Mouse (Mus musculus) gastrocnemius, adult 18-20 months (tissue): Measurements from ENCODE around the gene Armh1. TPM values are rescaled to one million over a fixed set of nuclear protein-coding genes. Genes with fewer than 3 reads are reported as not detected.
"Not testable (repeated sequence)": the region's sequence is repeated elsewhere in the genome, so short reads cannot be mapped to it uniquely, and the experiment has no call there.

Experiments
- DNase-seq: peaks from one replicate; pipeline ENCODE4 v3.0.0; 2021; ENCODE audit warnings: low spot score
- total RNA-seq, 2 experiments: library from RNA; stranded (reverse); gene quantifications; 2 replicates each; pipeline ENCODE4 v1.2.3; 2021

The Armh1 gene
- total RNA-seq, 2 experiments from 2014 or later: not detected

- DNase-seq: no peak
These were observed 30.1 kb downstream of the Armh1 start for GRCm38 (mm10) chr4:117221836-117222235.

GRCm38 (mm10) chr4:117220741-117221515 is 31.0 kb downstream of the Armh1 start:
- DNase-seq: no peak

GRCm38 (mm10) chr4:117218517-117219219 is 33.3 kb downstream of the Armh1 start:
- peak; percentile 38 for DNase-seq

GRCm38 (mm10) chr4:117217029-117217428 is 34.9 kb downstream of the Armh1 start:
- DNase-seq: no peak

- no peak for DNase-seq
These were observed 37.7 kb downstream of the Armh1 start for GRCm38 (mm10) chr4:117214250-117214649.

GRCm38 (mm10) chr4:117210147-117211074 is 41.5 kb downstream of the Armh1 start:
- DNase-seq: peak; percentile 79

GRCm38 (mm10) chr4:117209592-117209991 is 42.3 kb downstream of the Armh1 start:
- no peak for DNase-seq

- DNase-seq: no peak
These were observed 49.0 kb downstream of the Armh1 start for GRCm38 (mm10) chr4:117202992-117203354.

- DNase-seq: peak; percentile 34
These were observed 49.6 kb downstream of the Armh1 start for GRCm38 (mm10) chr4:117202046-117202991.

- no peak for DNase-seq
These were observed 60.1 kb downstream of the Armh1 start for GRCm38 (mm10) chr4:117191804-117192203.

GRCm38 (mm10) chr4:117190660-117191059 is 61.3 kb downstream of the Armh1 start:
- peak; percentile 15 for DNase-seq

- peak; percentile 59 for DNase-seq
These were observed 61.9 kb downstream of the Armh1 start for GRCm38 (mm10) chr4:117189856-117190543.

GRCm38 (mm10) chr4:117189382-117189855 is 62.5 kb downstream of the Armh1 start:
- DNase-seq: peak; percentile 88

- DNase-seq: no peak
These were observed 63.0 kb downstream of the Armh1 start for GRCm38 (mm10) chr4:117188969-117189368.

- not testable (repeated sequence) for DNase-seq
These were observed 69.2 kb downstream of the Armh1 start for GRCm38 (mm10) chr4:117182759-117183096.

- DNase-seq: peak; percentile 93
These were observed 69.8 kb downstream of the Armh1 start, which contains the start of gene Kif2c for GRCm38 (mm10) chr4:117181863-117182758. Kif2c (minus strand) TSS chr4:117182639.

GRCm38 (mm10) chr4:117169936-117170335 is 82.0 kb downstream of the Armh1 start:
- DNase-seq: no peak
